Mouse (Mus musculus) limb, embryonic 12.5 days (tissue): ENCODE measurements around the gene Heatr9. TPM values are rescaled to one million over a fixed set of nuclear protein-coding genes. Genes with fewer than 3 reads are reported as not detected.

Source experiments
- ATAC-seq: fragments of 200-750 bp; cut with Nextera tagmentation; 2 replicates; pipeline ENCODE4 v1.8.0; 2017; ENCODE audit warnings: low read depth, moderate TSS enrichment; ENCODE audit not compliant: insufficient number of reproducible peaks, insufficient read depth, low FRiP score, low TSS enrichment
- H3K27ac ChIP-seq: fragments of 300-500 bp; sonication (generic); 2 replicates; pipeline ENCODE4 v1.5.1; 2016; ENCODE audit warnings: mild to moderate bottlenecking, moderate library complexity
- H3K27me3 ChIP-seq: fragments of 300-500 bp; sonication (generic); 2 replicates; pipeline ENCODE4 v1.6.1; 2016; ENCODE audit warnings: mild to moderate bottlenecking, moderate library complexity
- H3K36me3 ChIP-seq: fragments of 300-500 bp; sonication (generic); 2 replicates; pipeline ENCODE4 v1.6.1; 2016; ENCODE audit warnings: mild to moderate bottlenecking, moderate library complexity
- H3K4me1 ChIP-seq: fragments of 300-500 bp; sonication (generic); replicated peaks from 2 replicates; pipeline ENCODE4 v1.6.1; 2016
- H3K4me2 ChIP-seq: fragments of 300-500 bp; sonication (generic); 2 replicates; pipeline ENCODE4 v1.6.1; 2016; ENCODE audit warnings: mild to moderate bottlenecking, moderate library complexity
- H3K4me3 ChIP-seq: fragments of 300-500 bp; sonication (generic); replicated peaks from 2 replicates; pipeline ENCODE4 v1.5.1; 2016; ENCODE audit warnings: mild to moderate bottlenecking
- H3K9ac ChIP-seq: fragments of 300-500 bp; sonication (generic); replicated peaks from 2 replicates; pipeline ENCODE4 v1.6.1; 2016; ENCODE audit warnings: mild to moderate bottlenecking, moderate library complexity
- H3K9me3 ChIP-seq: fragments of 300-500 bp; sonication (generic); 2 replicates; pipeline ENCODE4 v1.6.1; 2016; ENCODE audit warnings: mild to moderate bottlenecking, moderate library complexity
- WGBS: fragments of 180-500 bp; shearing (Covaris S2); methylation state at CpG from one replicate; pipeline ENCODE4 v1.1.7; 2016; 5-methylcytosine and 5-hydroxymethylcytosine counted together
- polyA plus RNA-seq: library from polyadenylated mRNA; unstranded; fragments of >200 nt; fragmentation: Nextera tagmentation; extraction: Ambion mirVana; gene quantifications from 2 replicates; pipeline ENCODE4 v1.2.1, GENCODE M21; 2016

Heatr9 gene
- polyA plus RNA-seq: not detected in 2 replicates

GRCm38 (mm10) chr11:83522075-83522474 lies at the start of gene Heatr9:
Gene Heatr9, minus strand, starts transcription at chr11:83522175.
- H3K9me3 ChIP-seq: no peaks in the 10 kb centered on the region
- no peak within 1 kb of the TSS for H3K4me3 ChIP-seq
- no peak within 1 kb of the TSS for H3K9ac ChIP-seq
- WGBS: 91% methylated on average over 3 of the region's 3 CpGs
- no peak within 1 kb of the TSS for H3K27ac ChIP-seq
- H3K4me1 ChIP-seq: no peaks in the 10 kb centered on the region
- no peak within 1 kb of the TSS for H3K4me2 ChIP-seq
- 0 out of 2 replicates have a peak, but pooled peaks cover 3% of the 10 kb centered on the region for H3K36me3 ChIP-seq
- H3K27me3 ChIP-seq: no peaks in the 10 kb centered on the region
- ATAC-seq: no peak

- H3K4me3 ChIP-seq: no peak overlapping the region
- no peaks in the 10 kb centered on the region for H3K27me3 ChIP-seq
- no peaks in the 10 kb centered on the region for H3K36me3 ChIP-seq
- no peaks in the 10 kb centered on the region for H3K4me1 ChIP-seq
- no peak overlapping the region for H3K9ac ChIP-seq
- no peak overlapping the region for H3K4me2 ChIP-seq
- 47% methylated on average over 2 of the region's 2 CpGs for WGBS
- H3K27ac ChIP-seq: no peak overlapping the region
- H3K9me3 ChIP-seq: no peaks in the 10 kb centered on the region
- ATAC-seq: no peak
Measured at GRCm38 (mm10) chr11:83570189-83570588, 48.2 kb upstream of the Heatr9 start.

GRCm38 (mm10) chr11:83569249-83569648 lies 47.3 kb upstream of the Heatr9 start:
- Histone ChIP-seq H3K4me1 (no peaks in the 10 kb centered on the region), H3K4me3 (no peak overlapping the region), H3K9me3 (no peaks in the 10 kb centered on the region), H3K36me3 (no peaks in the 10 kb centered on the region), H3K4me2 (no peak overlapping the region), H3K27ac (no peak overlapping the region), H3K9ac (no peak overlapping the region), H3K27me3 (no peaks in the 10 kb centered on the region)
- WGBS: 97% methylated on average over 7 of the region's 7 CpGs
- ATAC-seq: no peak

GRCm38 (mm10) chr11:83568786-83569185 lies 46.8 kb upstream of the Heatr9 start:
- WGBS: 93% methylated on average over 3 of the region's 3 CpGs
- no peaks in the 10 kb centered on the region for H3K9me3 ChIP-seq

GRCm38 (mm10) chr11:83568061-83568460 lies 46.1 kb upstream of the Heatr9 start:
- no peak overlapping the region for H3K27ac ChIP-seq
- H3K4me3 ChIP-seq: no peak overlapping the region
- no peak for ATAC-seq
- 92% methylated on average over 9 of the region's 9 CpGs for WGBS
- H3K36me3 ChIP-seq: no peaks in the 10 kb centered on the region
- no peaks in the 10 kb centered on the region for H3K27me3 ChIP-seq
- no peak overlapping the region for H3K4me2 ChIP-seq
- no peaks in the 10 kb centered on the region for H3K4me1 ChIP-seq
- H3K9ac ChIP-seq: no peak overlapping the region
- no peaks in the 10 kb centered on the region for H3K9me3 ChIP-seq

More at GRCm38 (mm10) chr11:83568786-83569185, 46.8 kb upstream of the Heatr9 start:
- H3K9ac ChIP-seq: no peak overlapping the region
- H3K4me3 ChIP-seq: no peak overlapping the region
- no peak for ATAC-seq
- H3K27ac ChIP-seq: no peak overlapping the region
- no peaks in the 10 kb centered on the region for H3K36me3 ChIP-seq
- no peaks in the 10 kb centered on the region for H3K27me3 ChIP-seq
- H3K4me2 ChIP-seq: no peak overlapping the region
- no peaks in the 10 kb centered on the region for H3K4me1 ChIP-seq

- H3K36me3 ChIP-seq: no peaks in the 10 kb centered on the region
- H3K27me3 ChIP-seq: no peaks in the 10 kb centered on the region
- no peaks in the 10 kb centered on the region for H3K9me3 ChIP-seq
- no peak overlapping the region for H3K27ac ChIP-seq
- ATAC-seq: no peak
- WGBS: 70% methylated on average over 7 of the region's 7 CpGs
- no peak overlapping the region for H3K4me2 ChIP-seq
- H3K4me1 ChIP-seq: no peaks in the 10 kb centered on the region
- no peak overlapping the region for H3K9ac ChIP-seq
- no peak overlapping the region for H3K4me3 ChIP-seq
Measured at GRCm38 (mm10) chr11:83567311-83567710, 45.3 kb upstream of the Heatr9 start.

- no peak for ATAC-seq
- no peak overlapping the region for H3K4me3 ChIP-seq
- no peak overlapping the region for H3K9ac ChIP-seq
- no peaks in the 10 kb centered on the region for H3K36me3 ChIP-seq
- H3K27ac ChIP-seq: no peak overlapping the region
- no peaks in the 10 kb centered on the region for H3K4me1 ChIP-seq
- no peaks in the 10 kb centered on the region for H3K9me3 ChIP-seq
- no peak overlapping the region for H3K4me2 ChIP-seq
- H3K27me3 ChIP-seq: no peaks in the 10 kb centered on the region
Measured at GRCm38 (mm10) chr11:83566617-83567016, 44.6 kb upstream of the Heatr9 start.

GRCm38 (mm10) chr11:83563754-83564153 lies 41.8 kb upstream of the Heatr9 start:
- no peaks in the 10 kb centered on the region for H3K36me3 ChIP-seq
- no peak overlapping the region for H3K9ac ChIP-seq
- H3K4me2 ChIP-seq: no peak overlapping the region
- ATAC-seq: no peak
- H3K4me1 ChIP-seq: no peaks in the 10 kb centered on the region
- no peaks in the 10 kb centered on the region for H3K27me3 ChIP-seq
- no peak overlapping the region for H3K4me3 ChIP-seq
- no peaks in the 10 kb centered on the region for H3K9me3 ChIP-seq
- H3K27ac ChIP-seq: no peak overlapping the region
- 73% methylated on average over 2 of the region's 2 CpGs for WGBS

- Histone ChIP-seq H3K4me1 (no peaks in the 10 kb centered on the region), H3K27ac (no peak overlapping the region), H3K36me3 (no peaks in the 10 kb centered on the region), H3K27me3 (no peaks in the 10 kb centered on the region), H3K9me3 (no peaks in the 10 kb centered on the region), H3K9ac (no peak overlapping the region), H3K4me3 (no peak overlapping the region), H3K4me2 (no peak overlapping the region)
- WGBS: 79% methylated on average over 6 of the region's 6 CpGs
- no peak for ATAC-seq
Measured at GRCm38 (mm10) chr11:83562311-83562887, 40.4 kb upstream of the Heatr9 start.

- H3K4me1 ChIP-seq: no peaks in the 10 kb centered on the region
- WGBS: 76% methylated on average over 6 of the region's 6 CpGs
- H3K36me3 ChIP-seq: no peaks in the 10 kb centered on the region
- H3K9ac ChIP-seq: no peak overlapping the region
- H3K4me2 ChIP-seq: no peak overlapping the region
- no peak overlapping the region for H3K4me3 ChIP-seq
- H3K27me3 ChIP-seq: no peaks in the 10 kb centered on the region
- ATAC-seq: no peak
- H3K9me3 ChIP-seq: no peaks in the 10 kb centered on the region
- H3K27ac ChIP-seq: no peak overlapping the region
Measured at GRCm38 (mm10) chr11:83560405-83560804, 38.4 kb upstream of the Heatr9 start.

- no peaks in the 10 kb centered on the region for H3K9me3 ChIP-seq
- no peak overlapping the region for H3K4me3 ChIP-seq
- no peak overlapping the region for H3K9ac ChIP-seq
- H3K4me2 ChIP-seq: no peak overlapping the region
- H3K4me1 ChIP-seq: no peaks in the 10 kb centered on the region
- H3K27me3 ChIP-seq: no peaks in the 10 kb centered on the region
- no peak for ATAC-seq
- 70% methylated on average over 10 of the region's 10 CpGs for WGBS
- H3K27ac ChIP-seq: no peak overlapping the region
- H3K36me3 ChIP-seq: no peaks in the 10 kb centered on the region
Measured at GRCm38 (mm10) chr11:83557074-83557473, 35.1 kb upstream of the Heatr9 start.

GRCm38 (mm10) chr11:83556085-83556781 lies 34.3 kb upstream of the Heatr9 start:
- Histone ChIP-seq H3K4me1 (no peaks in the 10 kb centered on the region), H3K9ac (no peak overlapping the region), H3K4me2 (no peak overlapping the region), H3K36me3 (no peaks in the 10 kb centered on the region), H3K9me3 (no peaks in the 10 kb centered on the region), H3K4me3 (no peak overlapping the region), H3K27ac (no peak overlapping the region), H3K27me3 (no peaks in the 10 kb centered on the region)
- WGBS: 31% methylated on average over 8 of the region's 8 CpGs
- no peak for ATAC-seq
